Mouse (Mus musculus) adrenal gland, postnatal 0 days (tissue): ENCODE measurements around the gene Smim27. TPM values are rescaled to one million over a fixed set of nuclear protein-coding genes. Genes with fewer than 3 reads are reported as not detected.

Experiments
- polyA plus RNA-seq: library from polyadenylated mRNA; unstranded; fragments of >200 nt; fragmentation: Nextera tagmentation; extraction: Ambion mirVana; gene quantifications from 2 replicates; pipeline ENCODE4 v1.2.1, GENCODE M21; 2015

Smim27 gene
- polyA plus RNA-seq, result 110 and 154 TPM in 2 replicates

DNA sequence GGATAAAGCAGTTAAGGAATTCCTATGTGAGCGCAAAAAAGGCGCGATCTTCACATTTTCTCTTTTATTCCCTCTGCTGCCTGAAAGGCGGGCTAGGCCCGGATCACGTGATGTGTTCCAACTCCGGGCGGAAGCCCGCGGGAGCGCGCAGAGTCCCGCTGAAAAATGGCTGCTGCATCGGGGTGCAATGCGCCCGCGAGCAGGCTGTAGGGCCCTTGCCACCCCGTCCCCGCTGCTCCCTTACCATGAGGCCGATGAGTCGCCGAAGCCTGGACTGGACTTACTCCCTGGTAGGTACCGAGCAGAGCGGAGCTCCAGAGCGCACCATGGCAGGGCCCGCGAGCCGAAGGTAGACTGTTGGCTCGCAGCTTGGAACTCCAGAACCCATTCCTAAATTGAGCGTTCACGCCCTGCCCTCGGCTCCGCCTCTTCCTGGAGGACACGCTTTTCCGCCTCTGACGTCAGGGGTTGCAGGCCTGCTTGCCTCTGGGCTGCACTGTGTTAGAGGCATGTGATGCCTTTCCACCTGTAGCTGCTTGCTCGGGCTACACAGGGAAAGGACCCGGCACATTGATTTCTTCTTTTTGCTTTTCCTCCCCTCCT, at the start of gene Smim27, which contains the start of gene Topors:
Smim27 (plus strand) TSS at position 150 of the 603 bp plus-strand sequence.
Topors (minus strand) TSS at position 421 of the 603 bp plus-strand sequence.

DNA sequence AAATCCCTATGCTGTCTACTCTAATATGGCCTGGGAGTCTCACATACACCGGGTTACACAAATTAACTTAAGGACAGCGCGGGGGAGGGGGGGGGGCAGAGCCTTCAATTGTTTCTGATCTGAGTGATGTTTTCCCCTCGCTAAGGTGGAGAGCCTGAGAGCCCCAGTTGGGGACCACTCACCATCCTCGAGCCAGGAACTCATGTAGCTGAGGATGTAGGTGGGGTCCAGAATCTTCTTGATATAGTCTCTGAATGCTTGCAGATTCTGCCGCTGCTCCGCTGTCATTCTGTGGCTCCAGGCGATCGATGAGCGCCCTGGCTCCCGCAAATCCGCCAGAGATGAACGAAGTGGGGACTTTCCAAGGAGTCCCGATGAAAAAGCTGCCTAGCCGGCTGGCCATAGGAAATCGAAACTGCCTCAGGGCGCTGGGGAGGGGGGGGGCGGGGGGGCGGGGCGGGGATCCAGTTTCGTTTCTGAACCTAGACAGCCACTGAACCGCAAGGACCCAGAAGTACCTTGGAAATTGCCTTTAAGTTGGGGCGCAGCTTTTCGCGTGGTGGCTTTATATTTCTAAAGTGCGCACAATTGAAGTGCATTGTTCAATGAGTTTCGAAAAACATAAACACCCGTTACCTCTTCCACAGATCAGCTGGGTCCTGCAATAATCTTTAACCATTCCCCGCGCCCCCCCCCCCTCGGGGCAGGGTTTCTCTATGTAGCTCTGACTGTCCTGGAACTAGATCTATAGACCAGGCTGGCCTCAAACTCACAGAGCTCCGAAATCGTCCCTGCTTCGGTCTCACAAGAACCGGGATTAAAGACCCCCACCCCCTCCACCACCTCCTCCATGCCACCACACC, 29.7 kb upstream of the Smim27 start, which contains the start of gene Ddx58:
Ddx58 (minus strand) TSS at position 420 of the 863 bp plus-strand sequence.

DNA sequence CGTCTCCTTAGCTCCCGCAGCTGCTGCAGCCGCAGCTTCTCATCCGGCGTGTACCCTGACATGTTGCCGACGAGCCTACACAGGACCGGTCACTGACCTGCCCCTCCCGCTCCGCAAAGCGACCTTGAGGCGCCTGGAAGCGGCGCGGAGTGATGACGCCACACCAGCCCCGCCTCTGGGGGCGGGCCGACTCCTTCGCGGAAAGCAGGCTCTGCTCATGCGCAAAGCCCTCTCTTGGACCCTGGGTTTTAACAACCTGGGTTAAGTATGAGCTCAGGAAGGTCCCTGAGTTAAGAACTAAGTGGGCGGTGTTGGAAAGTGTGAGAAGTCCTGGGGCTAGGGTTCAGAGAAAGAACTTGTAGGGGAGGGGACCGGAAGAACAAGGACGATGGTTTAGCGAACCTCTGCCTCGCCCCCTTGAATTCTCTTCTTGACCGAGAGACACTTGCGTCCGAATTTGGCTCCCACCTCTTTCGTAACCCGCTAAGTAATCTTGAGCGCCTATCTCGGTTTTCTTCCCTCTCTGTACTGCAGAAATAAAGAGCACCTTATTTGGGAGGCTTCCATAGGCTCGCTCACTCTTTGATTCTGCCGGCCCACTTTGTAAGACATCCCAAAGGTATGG, 10.0 kb downstream of the Smim27 start, which contains the start of gene Ndufb6:
Ndufb6 (minus strand) TSS at position 146 of the 625 bp plus-strand sequence.

Other genes starting within 250 kb of the Smim27 start
- gene Aco1, start 126.5 kb upstream of the Smim27 start, polyA plus RNA-seq, result 30.6 and 71.4 TPM in 2 replicates
- gene Ddx58, start 29.8 kb upstream of the Smim27 start, polyA plus RNA-seq, result 9.4 and 18.5 TPM in 2 replicates
- 23.3 and 31.3 TPM in 2 replicates for gene Topors, start 271 bp downstream of the Smim27 start, polyA plus RNA-seq
- 348 and 373 TPM in 2 replicates for gene Ndufb6, start 9.8 kb downstream of the Smim27 start, polyA plus RNA-seq
- 0.51 and 0.60 TPM in 2 replicates for gene Tmem215, start 202.6 kb downstream of the Smim27 start, polyA plus RNA-seq